Mouse (Mus musculus) lung, postnatal 0 days (tissue): Measurements from ENCODE around the gene Rgs7.

ENCODE experiments used
- CTCF ChIP-seq: IDR thresholded peaks from 2 replicates; pipeline ENCODE4 v1.5.1; 2016; ENCODE audit warnings: antibody characterized with exemption, mild to moderate bottlenecking
- EP300 ChIP-seq: IDR thresholded peaks from 2 replicates; pipeline ENCODE4 v1.6.1; 2016; ENCODE audit warnings: antibody characterized with exemption, mild to moderate bottlenecking, control low read depth

GRCm38 (mm10) chr1:175155469-175155868 is 336.8 kb downstream of the Rgs7 start:
- TF ChIP-seq CTCF = no peak
- no peak for TF ChIP-seq EP300
